In the genomic region with DNA sequence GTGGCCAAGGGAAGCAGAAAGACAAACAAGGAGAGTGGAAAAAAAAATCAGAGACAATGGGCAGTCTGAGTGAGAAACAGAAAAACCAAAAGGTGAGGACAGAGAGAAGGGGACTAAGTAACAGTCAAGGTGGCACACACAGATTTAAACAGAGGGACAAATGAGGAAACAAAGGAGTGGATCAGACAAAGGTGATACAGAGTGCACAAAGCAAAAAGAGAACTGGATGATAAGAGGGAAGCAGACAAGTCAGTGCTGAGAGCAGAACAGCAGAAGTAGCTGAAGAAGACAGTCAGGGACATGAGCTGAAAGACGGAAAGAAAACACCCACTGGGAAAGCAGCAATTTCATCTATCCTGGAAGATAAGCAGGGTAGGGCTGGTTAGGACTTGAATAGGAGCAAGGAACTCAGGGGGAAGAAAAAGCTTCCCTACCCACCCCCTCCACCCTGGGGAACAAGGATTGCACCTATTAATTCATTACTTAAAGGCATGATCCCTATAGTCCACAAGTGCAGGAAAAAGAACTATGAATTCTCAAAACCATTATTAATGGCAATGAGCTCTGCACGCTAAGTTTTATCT, we compare ENCODE assay signal across 22 mouse cellular contexts. TPM values are rescaled to one million over a fixed set of nuclear protein-coding genes. Genes with fewer than 3 reads are reported as not detected.
DNase-seq lines count a peak whose midpoint lies in the region; ATAC-seq and TF ChIP-seq lines count a peak whose summit lies in the region.
"Had no signal": no experiment of that assay in that cellular context is flagged by ENCODE, and none has a peak within 500 bp of the region (broad histone marks: within the 10 kb centered on the region; RNA-seq: fewer than 3 reads in every experiment).

No protein-coding gene starts in this region.

- H3K27me3 ChIP-seq in MEL (ENCODE audit: control insufficient read depth in 1 of 2, insufficient read depth in 2 of 2, low read length in 2 of 2), result no peaks in the 10 kb centered on the region
- H3K27me3 ChIP-seq in midbrain, embryonic 10.5 days (ENCODE audit: low read depth, poor library complexity, severe bottlenecking), result no peaks in the 10 kb centered on the region
- H3K27me3 ChIP-seq in midbrain, postnatal 0 days (ENCODE audit: insufficient read depth, low read length), result no peaks in the 10 kb centered on the region
- H3K27me3 ChIP-seq in lung, postnatal 0 days (replicated peaks; ENCODE audit: insufficient read depth, low read length), result no peaks in the 10 kb centered on the region
- H3K27me3 ChIP-seq: forebrain, embryonic 13.5 days; heart, embryonic 15.5 days; lung, embryonic 15.5 days had no signal

- no peak overlapping the region for H3K4me3 ChIP-seq in MEL (ENCODE audit: control insufficient read depth in 1 of 2, insufficient read depth in 1 of 2, low read depth in 2 of 2, low read length in 2 of 2)
- no peak overlapping the region for H3K4me3 ChIP-seq in midbrain, embryonic 10.5 days
- H3K4me3 ChIP-seq in midbrain, postnatal 0 days (ENCODE audit: low read depth, low read length), result no peak overlapping the region
- no peak overlapping the region for H3K4me3 ChIP-seq in lung, postnatal 0 days (ENCODE audit: low read depth, low read length)
- H3K4me3 ChIP-seq: forebrain, embryonic 13.5 days; heart, adult 2 months; heart, embryonic 15.5 days; lung, embryonic 15.5 days had no signal

- peak in 1 of 2 experiments; percentile 68; a peak in 2 of 4 replicates for TF ChIP-seq EP300 in MEL (IDR thresholded peaks at IDR 0.05; ENCODE audit: low read depth in 1 of 2, low read length in 2 of 2)
- no peak for TF ChIP-seq EP300 in lung, postnatal 0 days (IDR thresholded peaks at IDR 0.05)

- ATAC-seq in midbrain, postnatal 0 days (ENCODE audit: low FRiP score), result no peak
- ATAC-seq in lung, postnatal 0 days, result no peak
- ATAC-seq: activated CD4-positive, CD25-positive, alpha-beta regulatory T cell, adult 4 months; forebrain, embryonic 13.5 days; intestine, embryonic 16.5 days had no signal

- TF ChIP-seq POLR2A in MEL (IDR thresholded peaks at IDR 0.05; ENCODE audit: control insufficient read depth in 1 of 2, insufficient read depth in 1 of 2, low read depth in 1 of 2, low read length in 2 of 2, poor library complexity in 1 of 2), result no peak

- intact Hi-C loops in left cerebral cortex, postnatal 10 days (cut with DNase I), result no loop called here

- 63% methylated on average over 2 of the region's 2 CpGs for WGBS in midbrain, embryonic 10.5 days
- 35% methylated on average over 2 of the region's 2 CpGs for WGBS in midbrain, postnatal 0 days
- 64% methylated on average over 2 of the region's 2 CpGs for WGBS in lung, postnatal 0 days

- no peaks in the 10 kb centered on the region for H3K79me2 ChIP-seq in MEL (ENCODE audit: control insufficient read depth, insufficient read depth, low read length, poor library complexity)

- DNase-seq in MEL (ENCODE audit: low read depth, low spot score) (peak; percentile 69), MEL-GATA-1-ER (ENCODE audit: extremely low read depth, low read depth) (peak; percentile 49)
- DNase-seq in midbrain, embryonic 10.5 days (ENCODE audit: low spot score), result no peak
- no peak for DNase-seq in midbrain, postnatal 0 days (ENCODE audit: low spot score)
- DNase-seq in lung, postnatal 0 days (ENCODE audit: low spot score), result no peak
- DNase-seq in adrenal gland, postnatal 36 days, result no peak
- DNase-seq in left cerebral cortex, postnatal 10 days (ENCODE audit: extremely low spot score in 1 of 2, low spot score in 2 of 2), result no peak
- DNase-seq: adrenal gland, postnatal 14 days; cerebellum, adult 11-12 months; cerebellum, postnatal 25 days; gastrocnemius, postnatal 25 days; heart, adult 2 months; heart, postnatal 4 days; retina, postnatal 1 day; right cerebral cortex, postnatal 4 days had no signal

- peaks cover 0 to 9% of the 10 kb centered on the region in 2 experiments; a peak in 2 of 4 replicates for H3K36me3 ChIP-seq in MEL (ENCODE audit: control insufficient read depth in 1 of 2, insufficient read depth in 2 of 2, low read length in 2 of 2)
- H3K36me3 ChIP-seq in midbrain, embryonic 10.5 days, result no peaks in the 10 kb centered on the region
- no peaks in the 10 kb centered on the region for H3K36me3 ChIP-seq in midbrain, postnatal 0 days (ENCODE audit: insufficient read depth, low read length)
- H3K36me3 ChIP-seq in lung, postnatal 0 days (ENCODE audit: insufficient read depth, low read length), result no peaks in the 10 kb centered on the region
- H3K36me3 ChIP-seq: heart, embryonic 15.5 days; lung, embryonic 15.5 days had no signal

- H3K4me1 ChIP-seq in MEL (ENCODE audit: control insufficient read depth in 1 of 2, insufficient read depth in 2 of 2, low read length in 2 of 2), result peaks cover 0 to 8% of the 10 kb centered on the region in 2 experiments; a peak in 3 of 4 replicates
- H3K4me1 ChIP-seq in midbrain, embryonic 10.5 days, result peaks cover 23% of the 10 kb centered on the region
- H3K4me1 ChIP-seq in midbrain, postnatal 0 days (ENCODE audit: insufficient read depth, low read length), result no peaks in the 10 kb centered on the region
- H3K4me1 ChIP-seq in lung, postnatal 0 days (ENCODE audit: insufficient read depth, low read depth, low read length), result no peaks in the 10 kb centered on the region
- H3K4me1 ChIP-seq: lung, embryonic 15.5 days had no signal

- no peak overlapping the region for H3K27ac ChIP-seq in MEL (ENCODE audit: control insufficient read depth, low read depth, low read length)
- H3K27ac ChIP-seq in midbrain, embryonic 10.5 days (replicated peaks), result 0 out of 2 replicates have a peak overlapping the region, but pooled peaks have one; percentile 38
- peak overlapping the region; percentile 7; the same call in 1 of the 2 replicates for H3K27ac ChIP-seq in midbrain, postnatal 0 days (ENCODE audit: low read depth, low read length)
- no peak overlapping the region for H3K27ac ChIP-seq in lung, postnatal 0 days (ENCODE audit: low read length)
- H3K27ac ChIP-seq: forebrain, embryonic 13.5 days; heart, adult 2 months; heart, embryonic 15.5 days; liver, embryonic 14.5 days; lung, embryonic 15.5 days; stomach, postnatal 0 days had no signal

- no peak for TF ChIP-seq CTCF in MEL (IDR thresholded peaks at IDR 0.05 in 2 of 3, conservative IDR thresholded peaks at IDR 0.05 in 1 of 3; ENCODE audit: control insufficient read depth in 1 of 3, insufficient read depth in 1 of 3, low read depth in 2 of 3, low read length in 3 of 3, poor library complexity in 1 of 3, severe bottlenecking in 1 of 3)
- TF ChIP-seq CTCF in midbrain, postnatal 0 days (IDR thresholded peaks at IDR 0.05), result no peak
- TF ChIP-seq CTCF in lung, postnatal 0 days (IDR thresholded peaks at IDR 0.05), result no peak

- no peaks in the 10 kb centered on the region for H3K9me3 ChIP-seq in MEL (replicated peaks; ENCODE audit: insufficient read depth, low read length)
- H3K9me3 ChIP-seq in midbrain, embryonic 10.5 days (replicated peaks), result no peaks in the 10 kb centered on the region
- no peaks in the 10 kb centered on the region for H3K9me3 ChIP-seq in midbrain, postnatal 0 days (ENCODE audit: low read length)
- no peaks in the 10 kb centered on the region for H3K9me3 ChIP-seq in lung, postnatal 0 days (ENCODE audit: low read length)
- H3K9me3 ChIP-seq: forebrain, embryonic 13.5 days; heart, embryonic 15.5 days; lung, embryonic 15.5 days had no signal

- H3K9ac ChIP-seq in MEL (ENCODE audit: control insufficient read depth, low read depth, low read length, poor library complexity, severe bottlenecking), result no peak overlapping the region
- no peak overlapping the region for H3K9ac ChIP-seq in midbrain, postnatal 0 days (replicated peaks; ENCODE audit: low read length, poor library complexity, severe bottlenecking)
- no peak overlapping the region for H3K9ac ChIP-seq in lung, postnatal 0 days (replicated peaks; ENCODE audit: low read depth)
- H3K9ac ChIP-seq: forebrain, embryonic 13.5 days; heart, embryonic 15.5 days; liver, embryonic 14.5 days; lung, embryonic 15.5 days had no signal

- H3K4me2 ChIP-seq in midbrain, postnatal 0 days (ENCODE audit: low read depth, low read length, poor library complexity, severe bottlenecking), result no peak overlapping the region
- no peak overlapping the region for H3K4me2 ChIP-seq in lung, postnatal 0 days (replicated peaks; ENCODE audit: low read depth, low read length)
- H3K4me2 ChIP-seq: forebrain, embryonic 13.5 days; heart, embryonic 15.5 days; lung, embryonic 15.5 days had no signal

- TF ChIP-seq RAD21 in MEL (IDR thresholded peaks at IDR 0.05; ENCODE audit: low read depth, low read length), result no peak

TF ChIP-seq in MEL, 35 proteins besides CTCF, POLR2A, EP300 and RAD21:
- TF ChIP-seq RCOR1 (IDR thresholded peaks at IDR 0.05; ENCODE audit: low read depth, low read length) (peak; percentile 76; the same call in 1 of the 2 replicates), GATA1 (IDR thresholded peaks at IDR 0.05; ENCODE audit: low read depth, low read length) (peak; percentile 65), ELF1 (IDR thresholded peaks at IDR 0.05; ENCODE audit: low read depth, low read length) (no peak), TAL1 (IDR thresholded peaks at IDR 0.05; ENCODE audit: low read length) (peak; percentile 53), MYB (IDR thresholded peaks at IDR 0.05; ENCODE audit: low read depth, low read length) (no peak)

RNA-seq across cellular contexts. Expression of gene Xpr1, which starts 47.0 kb away (rescaled TPM):
- total RNA-seq in MEL (2012; rRNA removed), result 6.2 and 7.7 TPM in 2 replicates
- 10 to 100 TPM; 12.2 to 67.8 TPM for polyA plus RNA-seq in MEL (2012; ENCODE audit: insufficient read depth in 1 of 2, insufficient read length in 2 of 2, low read depth in 1 of 2, low replicate concordance in 2 of 2, missing spikeins in 1 of 2)
- polyA plus RNA-seq in midbrain, embryonic 10.5 days (2016; fragmentation: Nextera tagmentation; extraction: Ambion mirVana), result 11.1 and 16.4 TPM in 2 replicates
- 177 and 218 TPM in 2 replicates for total RNA-seq in midbrain, postnatal 0 days (2014; rRNA removed)
- 29.5 and 38.3 TPM in 2 replicates for polyA plus RNA-seq in midbrain, postnatal 0 days (2015; fragmentation: Nextera tagmentation; extraction: Ambion mirVana)
- 5.8 and 7.8 TPM in 2 replicates for polyA plus RNA-seq in lung, postnatal 0 days (2015; fragmentation: Nextera tagmentation; extraction: Ambion mirVana)
- 10 to 100 TPM; 43.5 to 49.2 TPM for total RNA-seq in adrenal gland, postnatal 36 days (2021)
- 100 to 1,000 TPM; 120 to 124 TPM for total RNA-seq in left cerebral cortex, postnatal 10 days (2021)

Comparison
In these comparisons a context has a peak if more than half of its experiments do, and no peak if none do; other contexts are left out.
1. DNase-seq: peak in MEL (single experiment) and MEL-GATA-1-ER (single experiment); none in midbrain, embryonic 10.5 days (single experiment), midbrain, postnatal 0 days (single experiment), lung, postnatal 0 days (single experiment), adrenal gland, postnatal 36 days (0 of 2) and left cerebral cortex, postnatal 10 days (0 of 2).
2. H3K27ac ChIP-seq: peak in midbrain, embryonic 10.5 days (single experiment) and midbrain, postnatal 0 days (single experiment); none in MEL (single experiment) and lung, postnatal 0 days (single experiment).